Mouse (Mus musculus) hindbrain, embryonic 11.5 days (tissue): ENCODE measurements around the gene Diaph3. TPM values are rescaled to one million over a fixed set of nuclear protein-coding genes. Genes with fewer than 3 reads are reported as not detected.

Source experiments
- ATAC-seq: fragments of 200-750 bp; cut with Nextera tagmentation; 2 replicates; pipeline ENCODE4 v1.8.0; 2017; ENCODE audit warnings: mild to moderate bottlenecking, moderate TSS enrichment, moderate library complexity; ENCODE audit not compliant: low FRiP score
- DNase-seq: peaks from one replicate; pipeline ENCODE4 v3.0.0-alpha.2; 2015; ENCODE audit warnings: low spot score
- H3K27ac ChIP-seq: fragments of 300-500 bp; sonication (generic); 2 replicates; pipeline ENCODE4 v1.5.1; 2014; ENCODE audit warnings: mild to moderate bottlenecking, low read depth, low read length
- H3K27me3 ChIP-seq: fragments of 300-500 bp; sonication (generic); 2 replicates; pipeline ENCODE4 v1.6.1; 2014; ENCODE audit warnings: mild to moderate bottlenecking, low read length, moderate library complexity, mixed read lengths; ENCODE audit not compliant: control insufficient read depth, insufficient read depth
- H3K36me3 ChIP-seq: fragments of 300-500 bp; sonication (generic); 2 replicates; pipeline ENCODE4 v1.6.1; 2014; ENCODE audit warnings: mild to moderate bottlenecking, low read length, moderate library complexity, mixed read lengths; ENCODE audit not compliant: control insufficient read depth, insufficient read depth
- H3K4me1 ChIP-seq: fragments of 300-500 bp; sonication (generic); replicated peaks from 2 replicates; pipeline ENCODE4 v1.6.1; 2014; ENCODE audit warnings: low read length, mixed read lengths; ENCODE audit not compliant: control insufficient read depth, insufficient read depth
- H3K4me2 ChIP-seq: fragments of 300-500 bp; sonication (generic); replicated peaks from 2 replicates; pipeline ENCODE4 v1.6.1; 2014; ENCODE audit warnings: mild to moderate bottlenecking, low read depth, low read length
- H3K4me3 ChIP-seq: fragments of 300-500 bp; sonication (generic); 2 replicates; pipeline ENCODE4 v1.5.1; 2014; ENCODE audit warnings: low read depth, low read length
- H3K9ac ChIP-seq: fragments of 300-500 bp; sonication (generic); 2 replicates; pipeline ENCODE4 v1.6.1; 2014; ENCODE audit warnings: low read depth, low read length
- H3K9me3 ChIP-seq: fragments of 300-500 bp; sonication (generic); 2 replicates; pipeline ENCODE4 v1.6.1; 2016; ENCODE audit warnings: low read length; ENCODE audit not compliant: control insufficient read depth
- WGBS: fragments of 180-500 bp; shearing (Covaris S2); extraction: QIAGEN DNeasy Blood & Tissue Kit; methylation state at CpG from one replicate; pipeline ENCODE4 v1.1.7; 2014; 5-methylcytosine and 5-hydroxymethylcytosine counted together
- polyA plus RNA-seq: library from polyadenylated mRNA; unstranded; fragments of >200 nt; fragmentation: Nextera tagmentation; extraction: Ambion mirVana; gene quantifications from 2 replicates; pipeline ENCODE4 v1.2.1, GENCODE M21; 2014

Gene Diaph3
- polyA plus RNA-seq, 1 experiment from 2014 or later: 20.3 TPM

GRCm38 (mm10) chr14:86781553-86782273, 359.3 kb downstream of the Diaph3 start:
- Histone ChIP-seq H3K9ac (no peak overlapping the region), H3K36me3 (no peaks in the 10 kb centered on the region), H3K4me1 (no peaks in the 10 kb centered on the region), H3K27me3 (no peaks in the 10 kb centered on the region), H3K4me2 (no peak overlapping the region), H3K4me3 (no peak overlapping the region), H3K27ac (no peak overlapping the region), H3K9me3 (no peaks in the 10 kb centered on the region)
- 66% methylated on average over 6 of the region's 6 CpGs for WGBS
- DNase-seq (peak; percentile 70), ATAC-seq (peak; percentile 78; the same call in 1 of the 2 replicates)

- Histone ChIP-seq H3K4me3 (no peak overlapping the region), H3K36me3 (no peaks in the 10 kb centered on the region), H3K4me1 (no peaks in the 10 kb centered on the region), H3K27me3 (no peaks in the 10 kb centered on the region), H3K9me3 (no peaks in the 10 kb centered on the region), H3K9ac (no peak overlapping the region), H3K4me2 (no peak overlapping the region), H3K27ac (no peak overlapping the region)
- 74% methylated on average over 2 of the region's 2 CpGs for whole genome bisulfite sequencing
- ATAC-seq: peak; percentile 47; the same call in 1 of the 2 replicates
- DNase-seq: no peak
Observed at GRCm38 (mm10) chr14:86773311-86773710, 367.7 kb downstream of the Diaph3 start.

- H3K9me3 ChIP-seq: no peaks in the 10 kb centered on the region
- H3K4me3 ChIP-seq: no peak overlapping the region
- peak; percentile 68; the same call in 1 of the 2 replicates for ATAC-seq
- no peaks in the 10 kb centered on the region for H3K27me3 ChIP-seq
- H3K36me3 ChIP-seq: no peaks in the 10 kb centered on the region
- no peak overlapping the region for H3K9ac ChIP-seq
- no peak for DNase-seq
- H3K4me1 ChIP-seq: no peaks in the 10 kb centered on the region
- WGBS: 39% methylated on average over 14 of the region's 14 CpGs
- H3K4me2 ChIP-seq: no peak overlapping the region
- H3K27ac ChIP-seq: no peak overlapping the region
Observed at GRCm38 (mm10) chr14:86772176-86773150, 368.6 kb downstream of the Diaph3 start.

DNA sequence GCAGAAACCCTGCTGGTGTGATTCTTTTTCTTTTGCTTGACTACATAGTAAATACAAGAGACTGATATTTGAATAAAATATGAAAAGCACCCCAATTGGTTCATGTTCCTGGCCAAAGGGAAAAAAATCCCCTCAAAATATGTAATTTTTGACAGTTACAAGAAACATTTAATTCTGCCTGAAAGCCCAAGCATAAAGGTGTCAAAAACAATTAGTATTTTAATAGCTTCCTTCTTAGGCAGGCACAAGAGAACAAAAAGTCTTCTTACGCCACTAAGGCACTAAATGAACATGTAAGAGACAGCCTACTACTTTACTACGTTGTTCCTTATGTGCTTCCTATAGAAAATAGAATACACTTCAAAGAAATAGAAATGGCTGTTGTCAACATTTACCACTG, 376.7 kb downstream of the Diaph3 start:
- no peaks in the 10 kb centered on the region for H3K36me3 ChIP-seq
- no peaks in the 10 kb centered on the region for H3K27me3 ChIP-seq
- ATAC-seq: no peak
- DNase-seq: no peak
- H3K9ac ChIP-seq: no peak overlapping the region
- H3K4me1 ChIP-seq: no peaks in the 10 kb centered on the region
- WGBS: 71% methylated on average over 2 of the region's 2 CpGs
- no peak overlapping the region for H3K27ac ChIP-seq
- no peak overlapping the region for H3K4me3 ChIP-seq
- H3K4me2 ChIP-seq: no peak overlapping the region
- no peaks in the 10 kb centered on the region for H3K9me3 ChIP-seq

DNA sequence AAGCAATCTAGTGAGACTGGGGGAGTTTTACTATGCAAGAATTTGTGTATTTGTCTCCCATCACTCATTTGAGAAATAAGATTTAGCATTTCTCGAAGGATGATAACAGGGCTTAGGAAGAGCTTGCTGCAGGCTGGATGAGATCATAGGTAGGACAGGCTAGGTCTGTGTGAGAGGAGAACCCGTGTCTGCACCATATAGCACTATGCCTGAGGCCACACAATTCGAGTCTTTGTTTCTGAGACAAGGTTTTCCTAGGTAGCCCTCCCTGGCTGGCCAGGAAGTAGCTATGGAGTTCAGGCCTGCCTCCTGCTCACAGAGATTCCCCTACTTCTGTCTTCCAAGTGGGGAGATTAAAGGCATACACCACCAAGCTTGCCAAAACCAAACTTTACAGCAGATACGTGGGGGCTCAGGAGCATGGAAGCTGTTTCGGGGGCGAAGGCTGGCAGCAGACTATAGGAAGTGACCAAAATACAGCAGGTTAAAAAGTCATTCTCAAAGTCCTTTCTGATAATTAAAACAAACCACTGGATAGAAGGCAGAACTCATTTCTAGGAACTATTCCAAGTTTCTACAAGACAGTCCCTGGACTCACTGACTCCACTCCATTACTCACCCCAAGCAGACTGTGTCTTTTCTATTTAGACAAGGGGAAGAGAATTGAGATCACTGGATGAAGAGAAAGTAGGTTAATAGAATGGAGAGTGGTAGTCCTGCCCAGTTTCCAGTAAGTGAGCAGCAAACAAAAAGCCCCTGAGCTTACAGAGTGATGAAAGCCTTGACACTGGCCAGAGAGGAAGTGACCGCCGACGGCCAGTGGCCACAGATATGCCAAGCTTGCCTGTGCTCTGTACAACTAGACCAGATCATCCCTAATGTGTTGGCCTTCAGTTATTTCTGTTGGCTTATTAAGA, 383.2 kb downstream of the Diaph3 start:
- no peak overlapping the region for H3K27ac ChIP-seq
- no peak overlapping the region for H3K4me2 ChIP-seq
- 83% methylated on average over 9 of the region's 9 CpGs for WGBS
- no peak overlapping the region for H3K4me3 ChIP-seq
- ATAC-seq (no peak), DNase-seq (no peak)
- no peaks in the 10 kb centered on the region for H3K4me1 ChIP-seq
- H3K36me3 ChIP-seq: no peaks in the 10 kb centered on the region
- no peaks in the 10 kb centered on the region for H3K9me3 ChIP-seq
- no peaks in the 10 kb centered on the region for H3K27me3 ChIP-seq
- no peak overlapping the region for H3K9ac ChIP-seq

- no peaks in the 10 kb centered on the region for H3K27me3 ChIP-seq
- no peak overlapping the region for H3K9ac ChIP-seq
- no peak for DNase-seq
- no peak overlapping the region for H3K4me3 ChIP-seq
- H3K4me2 ChIP-seq: no peak overlapping the region
- H3K27ac ChIP-seq: no peak overlapping the region
- no peak for ATAC-seq
- 88% methylated on average over 4 of the region's 4 CpGs for WGBS
- no peaks in the 10 kb centered on the region for H3K36me3 ChIP-seq
- no peaks in the 10 kb centered on the region for H3K9me3 ChIP-seq
- H3K4me1 ChIP-seq: no peaks in the 10 kb centered on the region
Observed at GRCm38 (mm10) chr14:86757132-86757531, 383.9 kb downstream of the Diaph3 start.

DNA sequence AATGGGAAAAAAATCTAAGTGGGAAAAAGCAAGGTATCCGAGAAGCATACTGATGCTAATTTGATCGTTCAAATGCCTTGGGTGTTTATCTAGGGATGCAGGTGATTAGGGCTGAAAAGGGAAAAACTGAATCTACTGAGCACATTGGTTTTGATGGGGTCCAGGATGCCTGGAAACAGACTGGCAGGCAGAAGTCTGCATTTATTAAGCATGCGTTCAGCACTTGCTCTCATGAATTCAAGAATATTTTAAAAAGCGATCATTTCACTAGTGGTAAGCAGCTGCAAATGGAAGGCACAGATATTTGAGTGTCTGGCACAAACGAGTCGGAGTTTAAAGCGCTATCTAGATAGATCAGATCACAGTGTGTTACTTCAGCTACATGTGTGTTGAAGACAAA, 390.7 kb downstream of the Diaph3 start:
- Histone ChIP-seq H3K4me1 (0 out of 2 replicates have a peak, but pooled peaks cover 2% of the 10 kb centered on the region), H3K27me3 (no peaks in the 10 kb centered on the region), H3K9ac (no peak overlapping the region), H3K4me2 (no peak overlapping the region), H3K9me3 (no peaks in the 10 kb centered on the region), H3K36me3 (no peaks in the 10 kb centered on the region), H3K27ac (no peak overlapping the region), H3K4me3 (no peak overlapping the region)
- 89% methylated on average over 7 of the region's 7 CpGs for WGBS
- DNase-seq: no peak
- no peak for ATAC-seq

DNA sequence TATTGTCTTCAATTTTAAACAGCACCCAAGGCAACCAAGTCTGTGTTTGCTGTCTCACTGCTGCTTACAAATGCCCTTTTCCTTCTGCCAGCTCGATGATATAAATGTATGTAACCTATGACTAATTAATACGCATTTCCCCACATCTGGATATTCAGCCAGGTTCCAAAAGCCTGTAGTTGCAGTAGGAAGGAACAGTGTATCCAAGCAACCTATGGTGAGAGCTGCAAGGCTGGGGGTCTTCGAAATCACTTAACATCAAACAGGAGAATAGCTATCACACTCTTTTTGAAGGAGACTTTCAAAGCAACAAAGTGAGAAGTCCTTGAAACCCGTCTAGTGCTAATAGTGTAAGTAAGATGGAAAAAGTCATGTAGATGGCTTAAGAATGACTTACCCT, 391.6 kb downstream of the Diaph3 start:
- H3K4me2 ChIP-seq: no peak overlapping the region
- H3K9ac ChIP-seq: no peak overlapping the region
- H3K27ac ChIP-seq: no peak overlapping the region
- no peak overlapping the region for H3K4me3 ChIP-seq
- ATAC-seq (peak; percentile 22; the same call in 1 of the 2 replicates), DNase-seq (no peak)
- no peaks in the 10 kb centered on the region for H3K9me3 ChIP-seq
- 52% methylated on average over 4 of the region's 4 CpGs for WGBS
- no peaks in the 10 kb centered on the region for H3K36me3 ChIP-seq
- no peaks in the 10 kb centered on the region for H3K27me3 ChIP-seq
- H3K4me1 ChIP-seq: 0 out of 2 replicates have a peak, but pooled peaks cover 2% of the 10 kb centered on the region
